Mouse (Mus musculus) liver, embryonic 14.5 days (tissue): ENCODE results near the gene Dnaaf1.

Experiments used
- CTCF ChIP-seq: IDR thresholded peaks from 2 replicates; pipeline ENCODE4 v1.5.1; 2016; ENCODE audit warnings: antibody characterized with exemption, low read depth, control low read depth
- EP300 ChIP-seq: IDR thresholded peaks from 2 replicates; pipeline ENCODE4 v1.6.1; 2016; ENCODE audit warnings: antibody characterized with exemption, low read depth

GRCm38 (mm10) chr8:119618887-119619286, 43.9 kb downstream of the Dnaaf1 start:
- TF ChIP-seq CTCF = no peak
- TF ChIP-seq EP300 = no peak
